Mouse (Mus musculus) MEL (cell line): Measurements from ENCODE around the gene Slco2a1.

ENCODE experiments used
- CTCF ChIP-seq, 3 experiments: IDR thresholded peaks in 2 of 3; conservative IDR thresholded peaks in 1 of 3; 2 replicates each; pipeline ENCODE4 v1.5.1; 2011 to 2012; ENCODE audit warnings: low read length in 3 of 3, low read depth in 2 of 3, mild to moderate bottlenecking in 2 of 3, improper control_type of control experiment in 1 of 3, inconsistent platforms in 1 of 3, mixed read lengths in 1 of 3, moderate library complexity in 1 of 3; ENCODE audit not compliant: control insufficient read depth in 1 of 3, insufficient read depth in 1 of 3, poor library complexity in 1 of 3, severe bottlenecking in 1 of 3
- MAFK ChIP-seq: IDR thresholded peaks from 2 replicates; pipeline ENCODE4 v1.6.1; 2011; ENCODE audit warnings: low read depth, mild to moderate bottlenecking, low read length, improper control_type of control experiment, borderline replicate concordance
- POLR2AphosphoS5 ChIP-seq: IDR thresholded peaks from 2 replicates; pipeline ENCODE4 v1.6.1; 2012; ENCODE audit warnings: low read depth, borderline replicate concordance, mild to moderate bottlenecking, inconsistent platforms, low read length, moderate library complexity, mixed read lengths
- TCF12 ChIP-seq: IDR thresholded peaks from 2 replicates; pipeline ENCODE4 v1.6.1; 2014; ENCODE audit warnings: low read depth, mild to moderate bottlenecking, inconsistent platforms, low read length, improper control_type of control experiment, moderate library complexity
- ZMIZ1 ChIP-seq: IDR thresholded peaks from 2 replicates; pipeline ENCODE4 v1.6.1; 2012; ENCODE audit warnings: low read depth, mild to moderate bottlenecking, inconsistent platforms, low read length, improper control_type of control experiment, moderate library complexity
- ZNF384 ChIP-seq: IDR thresholded peaks from 2 replicates; pipeline ENCODE4 v1.6.1; 2012; ENCODE audit warnings: low read depth, mild to moderate bottlenecking, inconsistent platforms, low read length, improper control_type of control experiment

GRCm38 (mm10) chr9:102958703-102959102 is 29.8 kb upstream of the Slco2a1 start:
- TF ChIP-seq MAFK (no peak), TCF12 (no peak), POLR2AphosphoS5 (no peak), CTCF (IDR thresholded peaks at IDR 0.05 in 2 of 3, conservative IDR thresholded peaks at IDR 0.05 in 1 of 3; ENCODE audit: control insufficient read depth in 1 of 3, insufficient read depth in 1 of 3, low read depth in 2 of 3, low read length in 3 of 3, poor library complexity in 1 of 3, severe bottlenecking in 1 of 3) (no peak), ZNF384 (no peak), ZMIZ1 (no peak)
